Mouse (Mus musculus) lung, postnatal 0 days (tissue): ENCODE measurements around the gene Ralgapa2. TPM values are rescaled to one million over a fixed set of nuclear protein-coding genes. Genes with fewer than 3 reads are reported as not detected.
A peak's percentile ranks its signal among the peaks of the same experiment; 100 is the strongest.

Source experiments
- ATAC-seq: fragments of 200-750 bp; cut with Nextera tagmentation; 2 replicates; pipeline ENCODE4 v1.8.0; 2017; ENCODE audit warnings: moderate library complexity
- DNase-seq: peaks from one replicate; pipeline ENCODE4 v3.0.0-alpha.2; 2016; ENCODE audit warnings: low spot score
- H3K27ac ChIP-seq: fragments of 300-500 bp; sonication (generic); 2 replicates; pipeline ENCODE4 v1.5.1; 2014; ENCODE audit warnings: antibody characterized with exemption, mild to moderate bottlenecking, low read length, mixed read lengths
- H3K27me3 ChIP-seq: fragments of 300-500 bp; sonication (generic); replicated peaks from 2 replicates; pipeline ENCODE4 v1.6.1; 2014; ENCODE audit warnings: low read length, mixed read lengths; ENCODE audit not compliant: insufficient read depth
- H3K36me3 ChIP-seq: fragments of 300-500 bp; sonication (generic); 2 replicates; pipeline ENCODE4 v1.6.1; 2014; ENCODE audit warnings: low read length, mixed read lengths; ENCODE audit not compliant: insufficient read depth
- H3K4me1 ChIP-seq: fragments of 300-500 bp; sonication (generic); 2 replicates; pipeline ENCODE4 v1.6.1; 2014; ENCODE audit warnings: antibody characterized with exemption, low read depth, low read length, mixed read lengths; ENCODE audit not compliant: insufficient read depth
- H3K4me2 ChIP-seq: fragments of 300-500 bp; sonication (generic); replicated peaks from 2 replicates; pipeline ENCODE4 v1.6.1; 2014; ENCODE audit warnings: low read depth, mild to moderate bottlenecking, low read length, moderate library complexity, mixed read lengths
- H3K4me3 ChIP-seq: fragments of 300-500 bp; sonication (generic); 2 replicates; pipeline ENCODE4 v1.5.1; 2014; ENCODE audit warnings: low read depth, low read length
- H3K9ac ChIP-seq: fragments of 300-500 bp; sonication (generic); replicated peaks from 2 replicates; pipeline ENCODE4 v1.6.1; 2014; ENCODE audit warnings: low read depth, mild to moderate bottlenecking
- H3K9me3 ChIP-seq: fragments of 300-500 bp; sonication (generic); 2 replicates; pipeline ENCODE4 v1.6.1; 2016; ENCODE audit warnings: low read length, mixed read lengths
- CTCF ChIP-seq: IDR thresholded peaks from 2 replicates; pipeline ENCODE4 v1.5.1; 2016; ENCODE audit warnings: antibody characterized with exemption, mild to moderate bottlenecking
- EP300 ChIP-seq: IDR thresholded peaks from 2 replicates; pipeline ENCODE4 v1.6.1; 2016; ENCODE audit warnings: antibody characterized with exemption, mild to moderate bottlenecking, control low read depth
- WGBS: fragments of 180-500 bp; shearing (Covaris S2); extraction: QIAGEN DNeasy Blood & Tissue Kit; methylation state at CpG from one replicate; pipeline ENCODE4 v1.1.7; 2014; 5-methylcytosine and 5-hydroxymethylcytosine counted together
- polyA plus RNA-seq: library from polyadenylated mRNA; unstranded; fragments of >200 nt; fragmentation: Nextera tagmentation; extraction: Ambion mirVana; gene quantifications from 2 replicates; pipeline ENCODE4 v1.2.1, GENCODE M21; 2015

Gene Ralgapa2
- 9.1 and 9.7 TPM in 2 replicates for polyA plus RNA-seq

DNA sequence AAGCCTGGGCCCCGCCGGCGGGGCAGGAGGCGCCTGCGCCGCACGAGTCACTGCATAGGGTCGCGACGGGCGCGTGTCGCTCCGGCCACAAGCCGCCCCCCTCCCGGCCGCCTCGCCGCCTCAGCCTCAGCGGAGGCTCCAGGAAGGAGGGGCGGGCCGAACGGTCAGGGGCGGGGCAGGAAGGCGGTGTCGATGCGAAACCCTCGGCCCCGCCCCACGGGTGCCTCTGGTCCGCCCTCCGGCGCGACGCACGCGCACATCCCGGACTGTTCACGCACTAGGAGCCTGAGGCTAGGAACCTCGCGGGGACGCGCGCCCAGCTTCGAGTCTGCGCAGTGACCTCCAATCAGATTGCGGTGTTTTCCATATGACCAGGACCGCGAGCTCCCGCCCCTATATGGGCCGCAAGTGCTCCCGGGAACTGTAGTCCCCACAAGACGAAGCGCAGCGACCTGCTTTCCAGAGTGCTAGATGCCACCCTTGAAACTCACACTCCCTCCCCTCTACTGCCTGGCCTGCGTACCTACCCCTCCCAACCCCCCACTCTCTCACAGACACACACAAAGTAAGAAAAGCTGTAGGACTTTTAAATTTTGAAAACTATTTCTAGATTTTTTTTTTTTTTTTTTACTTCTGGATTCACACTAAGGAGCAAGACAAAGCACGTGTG, at the start of gene Ralgapa2:
Gene Ralgapa2, minus strand, starts transcription at position 434 of the 670 bp plus-strand sequence.
- Histone ChIP-seq H3K36me3 (no peaks in the 10 kb centered on the region), H3K27ac (peak within 1 kb of the TSS; percentile 73), H3K4me2 (peak within 1 kb of the TSS; percentile 84), H3K9ac (peak within 1 kb of the TSS; percentile 83), H3K27me3 (no peaks in the 10 kb centered on the region), H3K9me3 (no peaks in the 10 kb centered on the region), H3K4me1 (no peaks in the 10 kb centered on the region), H3K4me3 (peak within 1 kb of the TSS; percentile 77)
- peak; percentile 99 for DNase-seq
- WGBS, result 6% methylated on average over 54 of the region's 57 CpGs
- ATAC-seq, result peak; percentile 99
- no peak for TF ChIP-seq CTCF
- no peak for TF ChIP-seq EP300

DNA sequence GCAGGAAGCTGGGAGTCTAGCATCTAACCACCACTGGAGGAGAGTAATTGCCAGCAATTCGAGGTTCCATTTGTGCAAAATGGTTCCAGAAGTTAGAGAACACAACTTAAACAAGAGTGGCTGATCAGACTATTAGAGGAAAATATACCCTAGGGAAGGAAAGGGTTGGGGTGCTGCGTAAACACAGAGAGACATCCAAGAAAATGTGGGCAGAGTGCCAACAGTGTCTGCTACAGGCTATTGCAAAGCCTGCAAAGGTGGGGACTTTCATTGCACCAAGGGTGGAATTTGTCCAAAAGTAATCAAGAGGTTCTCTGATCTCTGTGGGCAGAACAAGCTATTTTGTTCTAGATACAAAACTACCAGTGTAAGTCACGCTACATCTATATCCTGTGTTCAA, 49.4 kb upstream of the Ralgapa2 start:
- Histone ChIP-seq H3K9ac (no peak overlapping the region), H3K27me3 (no peaks in the 10 kb centered on the region), H3K4me1 (no peaks in the 10 kb centered on the region), H3K9me3 (no peaks in the 10 kb centered on the region), H3K27ac (peak overlapping the region; percentile 57), H3K4me3 (no peak overlapping the region), H3K36me3 (no peaks in the 10 kb centered on the region), H3K4me2 (peak overlapping the region; percentile 27; the same call in 1 of the 2 replicates)
- WGBS, result 19% methylated on average over 3 of the region's 3 CpGs
- DNase-seq (peak; percentile 50), ATAC-seq (peak; percentile 52; the same call in 1 of the 2 replicates)
- peak; percentile 23; the same call in 1 of the 2 replicates for TF ChIP-seq EP300
- TF ChIP-seq CTCF, result no peak

DNA sequence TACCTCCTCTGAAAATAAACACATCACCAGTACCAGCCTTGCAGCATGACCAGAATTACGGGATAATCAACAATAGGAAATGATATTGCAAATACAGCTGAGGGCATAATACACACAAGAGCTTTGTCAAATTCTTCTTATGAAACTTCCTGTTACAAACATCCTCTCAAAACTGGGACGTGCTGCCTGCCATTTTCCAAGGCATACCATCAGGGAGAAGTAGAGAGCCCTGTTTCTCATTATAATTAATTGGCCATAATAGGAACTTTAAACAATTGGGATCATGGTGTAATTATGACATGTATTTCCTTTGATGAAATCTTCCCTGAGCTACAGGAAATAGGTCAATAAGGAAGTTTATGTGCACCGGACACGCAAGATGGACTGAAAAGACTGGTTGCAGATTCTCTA, 48.5 kb upstream of the Ralgapa2 start:
- Histone ChIP-seq H3K9me3 (no peaks in the 10 kb centered on the region), H3K9ac (no peak overlapping the region), H3K36me3 (no peaks in the 10 kb centered on the region), H3K4me1 (no peaks in the 10 kb centered on the region), H3K27ac (peak overlapping the region; percentile 57; the same call in 1 of the 2 replicates), H3K4me3 (no peak overlapping the region), H3K27me3 (no peaks in the 10 kb centered on the region), H3K4me2 (no peak overlapping the region)
- TF ChIP-seq EP300 (peak; percentile 91), CTCF (no peak)
- WGBS, result 40% methylated on average over 4 of the region's 4 CpGs
- DNase-seq, result peak; percentile 83
- peak; percentile 80 for ATAC-seq

DNA sequence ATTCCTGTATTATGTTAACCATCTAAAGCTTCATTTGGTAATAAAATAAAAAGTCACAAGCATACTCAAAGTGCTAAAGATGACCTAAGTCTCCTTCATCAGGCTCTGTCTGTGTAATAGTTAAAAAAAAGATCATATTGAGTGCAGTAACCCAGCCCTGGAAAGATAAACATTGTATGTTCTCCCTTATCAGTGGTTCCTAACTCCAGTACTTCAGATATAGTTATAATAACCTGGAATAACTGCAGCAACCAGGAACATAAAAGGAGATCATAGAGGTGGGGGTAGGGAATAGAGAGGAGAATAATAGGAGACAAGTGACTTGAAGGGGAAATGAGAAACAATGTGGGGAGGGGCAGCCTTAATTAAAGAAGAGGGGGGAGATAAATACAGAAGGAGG, 44.0 kb upstream of the Ralgapa2 start:
- H3K9me3 ChIP-seq, result no peaks in the 10 kb centered on the region
- H3K4me1 ChIP-seq, result no peaks in the 10 kb centered on the region
- H3K9ac ChIP-seq, result no peak overlapping the region
- DNase-seq, result no peak
- no peaks in the 10 kb centered on the region for H3K27me3 ChIP-seq
- H3K27ac ChIP-seq, result no peak overlapping the region
- no peaks in the 10 kb centered on the region for H3K36me3 ChIP-seq
- H3K4me2 ChIP-seq, result no peak overlapping the region
- TF ChIP-seq CTCF (no peak), EP300 (no peak)
- H3K4me3 ChIP-seq, result no peak overlapping the region
- no peak for ATAC-seq

DNA sequence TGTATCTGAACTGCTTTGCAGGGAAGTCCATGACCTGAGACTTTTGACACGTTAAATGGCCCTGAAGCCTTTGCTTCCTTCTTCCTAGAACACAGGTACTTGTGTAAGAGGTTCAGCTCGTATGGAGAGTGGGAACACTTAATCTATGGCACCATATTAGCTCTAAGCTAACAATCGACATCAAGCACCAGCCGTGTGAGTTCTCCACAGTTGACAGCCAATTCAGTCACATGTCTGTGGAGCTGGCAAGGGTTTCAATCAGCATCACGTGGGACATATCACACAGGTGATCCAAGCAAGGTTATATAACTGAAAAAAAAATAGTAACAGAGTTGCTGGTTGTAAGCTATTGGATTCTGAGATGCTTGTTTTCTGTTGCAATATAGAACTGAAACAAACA, 43.2 kb upstream of the Ralgapa2 start:
- Histone ChIP-seq H3K9ac (no peak overlapping the region), H3K4me3 (no peak overlapping the region), H3K4me1 (no peaks in the 10 kb centered on the region), H3K27ac (no peak overlapping the region), H3K9me3 (no peaks in the 10 kb centered on the region), H3K27me3 (no peaks in the 10 kb centered on the region), H3K4me2 (no peak overlapping the region), H3K36me3 (no peaks in the 10 kb centered on the region)
- ATAC-seq, result peak; percentile 90
- WGBS, result 37% methylated on average over 5 of the region's 5 CpGs
- peak; percentile 33; the same call in 1 of the 2 replicates for TF ChIP-seq EP300
- TF ChIP-seq CTCF, result no peak
- DNase-seq, result peak; percentile 72

DNA sequence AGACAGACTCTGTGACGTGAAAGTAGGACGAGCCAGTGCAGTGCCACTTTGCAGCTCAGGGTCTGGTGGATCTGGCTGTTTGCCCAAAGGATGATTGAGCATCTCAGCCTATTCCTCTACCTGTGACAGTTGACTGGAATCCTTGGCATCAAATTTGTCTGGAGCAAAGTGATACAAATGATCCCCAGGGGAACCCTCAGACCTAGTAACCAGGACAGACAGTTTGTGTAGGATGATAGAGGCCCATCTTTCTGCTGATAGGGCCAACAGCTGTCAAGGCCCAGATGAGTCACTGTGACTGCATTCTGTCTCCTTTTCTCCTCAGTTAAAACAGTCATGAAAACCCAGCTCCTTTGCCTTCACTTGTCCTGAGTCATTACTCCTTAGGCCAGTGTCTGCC, 41.6 kb upstream of the Ralgapa2 start:
- ATAC-seq, result no peak
- no peaks in the 10 kb centered on the region for H3K4me1 ChIP-seq
- H3K4me2 ChIP-seq, result no peak overlapping the region
- no peak overlapping the region for H3K4me3 ChIP-seq
- TF ChIP-seq CTCF (no peak), EP300 (no peak)
- no peaks in the 10 kb centered on the region for H3K36me3 ChIP-seq
- no peak overlapping the region for H3K27ac ChIP-seq
- no peak for DNase-seq
- no peaks in the 10 kb centered on the region for H3K27me3 ChIP-seq
- no peak overlapping the region for H3K9ac ChIP-seq
- 47% methylated on average over 2 of the region's 2 CpGs for WGBS
- H3K9me3 ChIP-seq, result no peaks in the 10 kb centered on the region
